Mouse (Mus musculus): Measurements from ENCODE around the gene Gm17651. TPM values are rescaled to one million over a fixed set of nuclear protein-coding genes. Genes with fewer than 3 reads are reported as not detected.

Gm17651 gene
- polyA plus RNA-seq, 1 experiment from 2014 or later, result not detected

GRCm38 (mm10) chr3:97683560-97684195 lies 9.2 kb upstream of the Gm17651 start:
- 5% methylated on average over 16 of the region's 16 CpGs for WGBS
- no peaks in the 10 kb centered on the region for H3K9me3 ChIP-seq (ENCODE audit: control insufficient read depth, low read length)
- no peak overlapping the region for H3K27ac ChIP-seq (ENCODE audit: low read depth, low read length)
- no peaks in the 10 kb centered on the region for H3K36me3 ChIP-seq (ENCODE audit: control insufficient read depth, insufficient read depth, low read length)
- H3K9ac ChIP-seq (ENCODE audit: low read length), result no peak overlapping the region
- H3K27me3 ChIP-seq (ENCODE audit: control insufficient read depth, insufficient read depth, low read length), result peaks cover 12% of the 10 kb centered on the region
- DNase-seq (ENCODE audit: low spot score), result peak; percentile 58
- ATAC-seq (replicated peaks; ENCODE audit: low FRiP score), result peak; percentile 43; the same call in 1 of the 2 replicates
- peaks cover 7% of the 10 kb centered on the region; the same call in 1 of the 2 replicates for H3K4me1 ChIP-seq (replicated peaks; ENCODE audit: control insufficient read depth, insufficient read depth, low read length)
- H3K4me2 ChIP-seq (ENCODE audit: low read depth, low read length, severe bottlenecking), result 0 out of 2 replicates have a peak overlapping the region, but pooled peaks have one; percentile 24
- no peak overlapping the region for H3K4me3 ChIP-seq (ENCODE audit: low read depth, low read length)

- peak overlapping the region; percentile 53 for H3K4me2 ChIP-seq (ENCODE audit: low read depth, low read length, severe bottlenecking)
- no peak overlapping the region for H3K9ac ChIP-seq (ENCODE audit: low read length)
- H3K9me3 ChIP-seq (ENCODE audit: control insufficient read depth, low read length), result no peaks in the 10 kb centered on the region
- 18% methylated on average over 5 of the region's 5 CpGs for WGBS
- peaks cover 7% of the 10 kb centered on the region; the same call in 1 of the 2 replicates for H3K4me1 ChIP-seq (replicated peaks; ENCODE audit: control insufficient read depth, insufficient read depth, low read length)
- H3K36me3 ChIP-seq (ENCODE audit: control insufficient read depth, insufficient read depth, low read length), result no peaks in the 10 kb centered on the region
- H3K27ac ChIP-seq (ENCODE audit: low read depth, low read length), result no peak overlapping the region
- ATAC-seq (replicated peaks; ENCODE audit: low FRiP score), result no peak
- H3K27me3 ChIP-seq (ENCODE audit: control insufficient read depth, insufficient read depth, low read length), result peaks cover 12% of the 10 kb centered on the region
- DNase-seq (ENCODE audit: low spot score), result no peak
- H3K4me3 ChIP-seq (ENCODE audit: low read depth, low read length), result no peak overlapping the region
Measured at GRCm38 (mm10) chr3:97682576-97682975, 8.1 kb upstream of the Gm17651 start.

- WGBS, result 1% methylated on average over 11 of the region's 11 CpGs
- Histone ChIP-seq H3K4me1 (replicated peaks; ENCODE audit: control insufficient read depth, insufficient read depth, low read length) (peaks cover 7% of the 10 kb centered on the region; the same call in 1 of the 2 replicates), H3K27me3 (ENCODE audit: control insufficient read depth, insufficient read depth, low read length) (peaks cover 12% of the 10 kb centered on the region), H3K9ac (ENCODE audit: low read length) (no peak overlapping the region; the same call in 1 of the 2 replicates), H3K4me2 (ENCODE audit: low read depth, low read length, severe bottlenecking) (peak overlapping the region; percentile 53), H3K4me3 (ENCODE audit: low read depth, low read length) (peak overlapping the region; percentile 25), H3K9me3 (ENCODE audit: control insufficient read depth, low read length) (no peaks in the 10 kb centered on the region), H3K36me3 (ENCODE audit: control insufficient read depth, insufficient read depth, low read length) (no peaks in the 10 kb centered on the region), H3K27ac (ENCODE audit: low read depth, low read length) (no peak overlapping the region)
- DNase-seq (ENCODE audit: low spot score), result no peak
- ATAC-seq (replicated peaks; ENCODE audit: low FRiP score), result no peak
Measured at GRCm38 (mm10) chr3:97682159-97682502, 7.6 kb upstream of the Gm17651 start.

DNA sequence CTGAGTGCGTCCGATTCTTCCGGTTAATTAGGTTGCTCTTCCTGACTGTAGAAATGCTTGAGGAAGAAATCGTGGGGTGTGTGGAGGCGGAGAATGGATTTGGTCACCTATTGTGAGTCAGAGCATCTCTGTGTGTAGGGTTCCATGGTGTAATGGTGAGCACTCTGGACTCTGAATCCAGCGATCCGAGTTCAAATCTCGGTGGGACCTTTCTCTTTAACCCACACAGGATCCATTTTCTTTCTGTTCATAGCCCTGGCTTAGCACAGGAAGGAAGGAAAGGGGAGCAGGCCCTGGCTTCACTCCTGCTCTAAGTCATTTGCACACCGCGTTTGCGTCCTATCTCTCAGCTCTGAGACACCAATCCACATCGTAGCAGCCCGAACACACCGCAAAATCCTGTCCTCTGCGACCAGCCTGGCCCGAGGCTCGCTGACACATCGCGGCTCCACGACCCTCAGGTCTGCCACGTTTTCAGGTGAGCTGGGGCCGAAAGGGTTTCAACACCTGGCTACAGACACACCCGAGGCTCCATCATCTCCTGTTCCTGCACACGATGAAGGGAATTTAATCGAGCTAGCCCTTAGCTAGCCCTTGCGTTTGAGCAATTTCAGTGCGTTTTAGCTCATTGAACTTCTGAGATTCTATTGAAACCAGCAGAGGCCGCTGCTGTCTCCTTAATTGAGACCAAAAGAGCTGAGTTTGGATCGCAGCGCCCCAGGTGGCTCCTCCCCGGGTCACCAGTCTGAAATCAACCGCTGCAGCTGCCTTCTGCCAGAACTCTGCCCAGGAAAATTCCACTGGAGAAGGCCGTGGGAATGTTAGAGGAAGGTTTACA lies 7.0 kb upstream of the Gm17651 start:
- no peaks in the 10 kb centered on the region for H3K36me3 ChIP-seq (ENCODE audit: control insufficient read depth, insufficient read depth, low read length)
- no peak overlapping the region for H3K27ac ChIP-seq (ENCODE audit: low read depth, low read length)
- peak overlapping the region; percentile 25 for H3K4me3 ChIP-seq (ENCODE audit: low read depth, low read length)
- H3K9ac ChIP-seq (ENCODE audit: low read length), result peak overlapping the region; percentile 24
- peak overlapping the region; percentile 53 for H3K4me2 ChIP-seq (ENCODE audit: low read depth, low read length, severe bottlenecking)
- H3K27me3 ChIP-seq (ENCODE audit: control insufficient read depth, insufficient read depth, low read length), result peaks cover 12% of the 10 kb centered on the region
- no peaks in the 10 kb centered on the region for H3K9me3 ChIP-seq (ENCODE audit: control insufficient read depth, low read length)
- peaks cover 7% of the 10 kb centered on the region; the same call in 1 of the 2 replicates for H3K4me1 ChIP-seq (replicated peaks; ENCODE audit: control insufficient read depth, insufficient read depth, low read length)
- ATAC-seq (replicated peaks; ENCODE audit: low FRiP score) (peak; percentile 32), DNase-seq (ENCODE audit: low spot score) (peak; percentile 80)
- under 1% methylated on average over 33 of the region's 33 CpGs for WGBS

- Histone ChIP-seq H3K4me2 (ENCODE audit: low read depth, low read length, severe bottlenecking) (peak overlapping the region; percentile 53), H3K9me3 (ENCODE audit: control insufficient read depth, low read length) (no peaks in the 10 kb centered on the region), H3K4me3 (ENCODE audit: low read depth, low read length) (peak overlapping the region; percentile 25), H3K4me1 (replicated peaks; ENCODE audit: control insufficient read depth, insufficient read depth, low read length) (peaks cover 7% of the 10 kb centered on the region; the same call in 1 of the 2 replicates), H3K27ac (ENCODE audit: low read depth, low read length) (no peak overlapping the region), H3K9ac (ENCODE audit: low read length) (peak overlapping the region; percentile 24; the same call in 1 of the 2 replicates), H3K36me3 (ENCODE audit: control insufficient read depth, insufficient read depth, low read length) (no peaks in the 10 kb centered on the region), H3K27me3 (ENCODE audit: control insufficient read depth, insufficient read depth, low read length) (peaks cover 12% of the 10 kb centered on the region)
- 1% methylated on average over 28 of the region's 28 CpGs for WGBS
- ATAC-seq (replicated peaks; ENCODE audit: low FRiP score), result peak; percentile 77
- peak; percentile 83 for DNase-seq (ENCODE audit: low spot score)
Measured at GRCm38 (mm10) chr3:97680631-97681320, 6.3 kb upstream of the Gm17651 start.

DNA sequence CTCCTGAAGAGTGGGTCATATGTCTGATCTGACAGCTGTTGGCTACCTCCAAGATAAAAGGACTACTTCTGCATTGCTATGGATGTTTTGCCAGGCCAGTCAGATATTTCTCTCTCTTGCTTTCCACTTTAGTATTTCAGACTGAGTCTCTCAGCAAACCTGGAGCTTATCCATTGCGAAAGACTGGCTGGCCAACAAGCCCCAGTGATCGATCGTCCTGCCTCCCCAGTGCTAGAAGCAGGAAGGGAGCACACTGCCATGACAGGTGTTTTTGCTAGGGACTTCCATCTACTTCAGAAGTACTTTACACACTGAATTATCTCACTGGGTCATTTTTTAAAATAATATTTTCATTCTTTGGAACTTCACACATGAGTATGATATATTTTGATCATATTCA lies 3.9 kb upstream of the Gm17651 start:
- Histone ChIP-seq H3K36me3 (ENCODE audit: control insufficient read depth, insufficient read depth, low read length) (no peaks in the 10 kb centered on the region), H3K4me2 (ENCODE audit: low read depth, low read length, severe bottlenecking) (no peak overlapping the region), H3K4me1 (replicated peaks; ENCODE audit: control insufficient read depth, insufficient read depth, low read length) (0 out of 2 replicates have a peak, but pooled peaks cover 2% of the 10 kb centered on the region), H3K27ac (ENCODE audit: low read depth, low read length) (no peak overlapping the region), H3K4me3 (ENCODE audit: low read depth, low read length) (no peak overlapping the region), H3K9ac (ENCODE audit: low read length) (no peak overlapping the region), H3K27me3 (ENCODE audit: control insufficient read depth, insufficient read depth, low read length) (peaks cover 8% of the 10 kb centered on the region), H3K9me3 (ENCODE audit: control insufficient read depth, low read length) (no peaks in the 10 kb centered on the region)
- ATAC-seq (replicated peaks; ENCODE audit: low FRiP score) (no peak), DNase-seq (ENCODE audit: low spot score) (no peak)
- WGBS, result 86% methylated on average over 3 of the region's 3 CpGs

DNA sequence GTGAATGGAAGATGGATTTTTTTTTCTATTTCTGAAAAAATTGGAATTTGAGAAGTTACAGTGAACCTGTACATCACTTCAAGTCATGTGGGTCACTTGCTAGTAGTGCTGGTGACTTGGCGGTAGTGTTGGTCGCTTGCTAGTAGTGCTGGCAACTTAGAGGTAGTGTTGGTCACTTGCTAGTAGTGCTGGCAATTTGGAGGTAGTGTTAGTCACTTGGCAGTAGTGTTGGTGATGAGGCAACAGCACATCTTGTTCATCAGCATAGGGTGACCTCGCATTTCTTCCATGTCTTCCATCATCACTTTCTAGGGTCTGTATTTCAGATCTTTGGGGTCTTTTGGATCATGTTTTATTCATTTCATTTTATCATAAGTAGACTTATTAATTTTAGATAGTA lies 1.6 kb upstream of the Gm17651 start:
- 0 out of 2 replicates have a peak, but pooled peaks cover 2% of the 10 kb centered on the region for H3K4me1 ChIP-seq (replicated peaks; ENCODE audit: control insufficient read depth, insufficient read depth, low read length)
- H3K9me3 ChIP-seq (ENCODE audit: control insufficient read depth, low read length), result no peaks in the 10 kb centered on the region
- no peaks in the 10 kb centered on the region for H3K36me3 ChIP-seq (ENCODE audit: control insufficient read depth, insufficient read depth, low read length)
- peaks cover 1% of the 10 kb centered on the region; the same call in 1 of the 2 replicates for H3K27me3 ChIP-seq (ENCODE audit: control insufficient read depth, insufficient read depth, low read length)
- H3K9ac ChIP-seq (ENCODE audit: low read length), result no peak overlapping the region
- H3K4me3 ChIP-seq (ENCODE audit: low read depth, low read length), result no peak overlapping the region
- no peak overlapping the region for H3K4me2 ChIP-seq (ENCODE audit: low read depth, low read length, severe bottlenecking)
- no peak overlapping the region for H3K27ac ChIP-seq (ENCODE audit: low read depth, low read length)
- ATAC-seq (replicated peaks; ENCODE audit: low FRiP score) (no peak), DNase-seq (ENCODE audit: low spot score) (no peak)
- 92% methylated on average over 3 of the region's 3 CpGs for WGBS

DNA sequence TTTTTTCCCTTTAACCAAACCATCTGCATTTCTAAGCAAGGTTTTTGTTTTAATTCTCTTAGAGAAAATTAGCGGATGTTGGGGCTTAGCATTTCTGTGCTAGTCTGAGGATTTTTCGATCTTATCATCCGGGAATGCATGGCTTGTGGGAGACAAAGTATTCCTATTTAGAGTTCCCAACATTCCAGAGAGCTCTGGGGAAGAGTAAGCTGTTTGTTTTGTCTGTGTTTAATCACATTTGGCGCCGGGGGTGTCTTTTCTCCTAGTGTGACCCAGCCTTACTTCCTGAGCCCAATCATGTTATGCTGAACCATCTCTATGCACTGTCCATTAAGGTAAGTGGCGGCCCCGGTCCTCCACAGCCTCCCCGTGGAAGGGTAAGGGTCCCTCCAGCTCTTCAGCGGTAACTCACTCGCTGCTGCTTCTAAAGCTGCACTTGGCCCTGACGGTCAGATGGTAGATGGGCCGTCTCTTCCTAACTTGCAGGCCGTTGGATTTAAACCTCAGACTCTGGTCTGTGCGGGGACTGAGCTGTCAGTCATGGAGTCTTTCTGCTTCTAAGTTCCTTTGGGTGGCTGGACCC lies 7.3 kb downstream of the Gm17651 start:
- Histone ChIP-seq H3K4me2 (ENCODE audit: low read depth, low read length, severe bottlenecking) (no peak overlapping the region), H3K9ac (ENCODE audit: low read length) (no peak overlapping the region), H3K4me1 (replicated peaks; ENCODE audit: control insufficient read depth, insufficient read depth, low read length) (no peaks in the 10 kb centered on the region), H3K27me3 (ENCODE audit: control insufficient read depth, insufficient read depth, low read length) (no peaks in the 10 kb centered on the region), H3K36me3 (ENCODE audit: control insufficient read depth, insufficient read depth, low read length) (no peaks in the 10 kb centered on the region), H3K4me3 (ENCODE audit: low read depth, low read length) (no peak overlapping the region), H3K9me3 (ENCODE audit: control insufficient read depth, low read length) (no peaks in the 10 kb centered on the region), H3K27ac (ENCODE audit: low read depth, low read length) (no peak overlapping the region)
- ATAC-seq (replicated peaks; ENCODE audit: low FRiP score) (no peak), DNase-seq (ENCODE audit: low spot score) (no peak)
- WGBS, result 84% methylated on average over 14 of the region's 14 CpGs

Data from forebrain, embryonic 11.5 days (tissue).